Mouse (Mus musculus) MEL (cell line): ENCODE results near the gene Zfp74. TPM values are rescaled to one million over a fixed set of nuclear protein-coding genes. Genes with fewer than 3 reads are reported as not detected.

Experiments used
- DNase-seq: peaks from one replicate; pipeline ENCODE4 v3.0.0; 2011; ENCODE audit warnings: low read depth, low spot score
- H3K27ac ChIP-seq: 2 replicates; pipeline ENCODE4 v1.5.1; 2012; ENCODE audit warnings: low read depth, mild to moderate bottlenecking, control low read depth, low read length, moderate library complexity; ENCODE audit not compliant: control insufficient read depth
- H3K27me3 ChIP-seq, 2 experiments: fragments of 150-350 bp in 1 of 2; sonication (generic) in 1 of 2; 2 replicates each; pipeline ENCODE4 v1.6.1; 2012; ENCODE audit warnings: low read length in 2 of 2, mild to moderate bottlenecking in 2 of 2, improper control_type of control experiment in 1 of 2, moderate library complexity in 1 of 2; ENCODE audit not compliant: insufficient read depth in 2 of 2, control insufficient read depth in 1 of 2
- H3K36me3 ChIP-seq, 2 experiments: 2 replicates each; pipeline ENCODE4 v1.6.1; 2012 to 2014; ENCODE audit warnings: low read length in 2 of 2, improper control_type of control experiment in 1 of 2, inconsistent platforms in 1 of 2, mild to moderate bottlenecking in 1 of 2; ENCODE audit not compliant: insufficient read depth in 2 of 2, control insufficient read depth in 1 of 2
- H3K4me1 ChIP-seq, 2 experiments: fragments of 150-350 bp in 1 of 2; sonication (generic) in 1 of 2; 2 replicates each; pipeline ENCODE4 v1.6.1; 2012; ENCODE audit warnings: low read length in 2 of 2, improper control_type of control experiment in 1 of 2, mild to moderate bottlenecking in 1 of 2; ENCODE audit not compliant: insufficient read depth in 2 of 2, control insufficient read depth in 1 of 2
- H3K4me3 ChIP-seq, 2 experiments: fragments of 150-350 bp in 1 of 2; sonication (generic) in 1 of 2; 2 replicates each; pipeline ENCODE4 v1.5.1; 2012; ENCODE audit warnings: low read depth in 2 of 2, low read length in 2 of 2, mild to moderate bottlenecking in 2 of 2, moderate library complexity in 2 of 2, control low read depth in 1 of 2, improper control_type of control experiment in 1 of 2; ENCODE audit not compliant: control insufficient read depth in 1 of 2, insufficient read depth in 1 of 2
- H3K79me2 ChIP-seq: 2 replicates; pipeline ENCODE4 v1.6.1; 2012; ENCODE audit warnings: mild to moderate bottlenecking, low read length, moderate library complexity; ENCODE audit not compliant: control insufficient read depth, poor library complexity, insufficient read depth
- H3K9ac ChIP-seq: 2 replicates; pipeline ENCODE4 v1.6.1; 2012; ENCODE audit warnings: low read depth, mild to moderate bottlenecking, control low read depth, low read length, moderate library complexity; ENCODE audit not compliant: control insufficient read depth, poor library complexity, severe bottlenecking
- H3K9me3 ChIP-seq: fragments of 150-350 bp; sonication (generic); replicated peaks from 2 replicates; pipeline ENCODE4 v1.6.1; 2012; ENCODE audit warnings: mild to moderate bottlenecking, low read length, improper control_type of control experiment, moderate library complexity; ENCODE audit not compliant: insufficient read depth
- CHD1 ChIP-seq: IDR thresholded peaks from 2 replicates; pipeline ENCODE4 v1.6.1; 2012; ENCODE audit warnings: low read depth, mild to moderate bottlenecking, inconsistent platforms, low read length, improper control_type of control experiment
- E2F4 ChIP-seq: IDR thresholded peaks from 2 replicates; pipeline ENCODE4 v1.6.1; 2011; ENCODE audit warnings: low read depth, low read length, improper control_type of control experiment, borderline replicate concordance
- ELF1 ChIP-seq: IDR thresholded peaks from 2 replicates; pipeline ENCODE4 v1.6.1; 2014; ENCODE audit warnings: low read depth, mild to moderate bottlenecking, inconsistent platforms, low read length, improper control_type of control experiment, moderate library complexity
- ETS1 ChIP-seq: IDR thresholded peaks from 2 replicates; pipeline ENCODE4 v1.6.1; 2012; ENCODE audit warnings: low read depth, mild to moderate bottlenecking, inconsistent platforms, low read length, improper control_type of control experiment, moderate library complexity
- GABPA ChIP-seq: IDR thresholded peaks from 2 replicates; pipeline ENCODE4 v1.6.1; 2012; ENCODE audit warnings: low read depth, mild to moderate bottlenecking, inconsistent platforms, low read length, improper control_type of control experiment, moderate library complexity
- GATA1 ChIP-seq: IDR thresholded peaks from 2 replicates; pipeline ENCODE4 v1.6.1; 2011; ENCODE audit warnings: low read depth, low read length, improper control_type of control experiment
- HCFC1 ChIP-seq: IDR thresholded peaks from 2 replicates; pipeline ENCODE4 v1.6.1; 2012; ENCODE audit warnings: low read depth, mild to moderate bottlenecking, inconsistent platforms, low read length, improper control_type of control experiment, moderate library complexity
- MAFK ChIP-seq: IDR thresholded peaks from 2 replicates; pipeline ENCODE4 v1.6.1; 2011; ENCODE audit warnings: low read depth, mild to moderate bottlenecking, low read length, improper control_type of control experiment, borderline replicate concordance
- MAX ChIP-seq: IDR thresholded peaks from 2 replicates; pipeline ENCODE4 v1.6.1; 2011; ENCODE audit warnings: low read length, improper control_type of control experiment
- MYB ChIP-seq: IDR thresholded peaks from 2 replicates; pipeline ENCODE4 v1.6.1; 2011; ENCODE audit warnings: mild to moderate bottlenecking, low read depth, low read length, improper control_type of control experiment
- NELFE ChIP-seq: IDR thresholded peaks from 2 replicates; pipeline ENCODE4 v1.6.1; 2011; ENCODE audit warnings: low read depth, low read length, improper control_type of control experiment
- NRF1 ChIP-seq: IDR thresholded peaks from 2 replicates; pipeline ENCODE4 v1.6.1; 2014; ENCODE audit warnings: low read depth, mild to moderate bottlenecking, inconsistent platforms, low read length, improper control_type of control experiment, moderate library complexity; ENCODE audit not compliant: poor library complexity, insufficient read depth, severe bottlenecking
- POLR2AphosphoS2 ChIP-seq: IDR thresholded peaks from 2 replicates; pipeline ENCODE4 v1.6.1; 2011; ENCODE audit warnings: low read length, improper control_type of control experiment
- POLR2AphosphoS5 ChIP-seq: IDR thresholded peaks from 2 replicates; pipeline ENCODE4 v1.6.1; 2012; ENCODE audit warnings: low read depth, borderline replicate concordance, mild to moderate bottlenecking, inconsistent platforms, low read length, moderate library complexity, mixed read lengths
- RAD21 ChIP-seq: IDR thresholded peaks from 2 replicates; pipeline ENCODE4 v1.6.1; 2011; ENCODE audit warnings: mild to moderate bottlenecking, low read depth, low read length, improper control_type of control experiment
- SMC3 ChIP-seq: IDR thresholded peaks from 2 replicates; pipeline ENCODE4 v1.6.1; 2011; ENCODE audit warnings: low read depth, low read length, improper control_type of control experiment
- USF2 ChIP-seq, 2 experiments: IDR thresholded peaks; 2 replicates each; pipeline ENCODE4 v1.6.1; 2011 to 2012; ENCODE audit warnings: improper control_type of control experiment in 2 of 2, low read length in 2 of 2, borderline replicate concordance in 1 of 2, inconsistent platforms in 1 of 2, low read depth in 1 of 2, mild to moderate bottlenecking in 1 of 2; ENCODE audit not compliant: insufficient read depth in 1 of 2
- ZC3H11A ChIP-seq: IDR thresholded peaks from 2 replicates; pipeline ENCODE4 v1.6.1; 2012; ENCODE audit warnings: low read depth, mild to moderate bottlenecking, inconsistent platforms, low read length, improper control_type of control experiment
- ZKSCAN1 ChIP-seq: IDR thresholded peaks from 2 replicates; pipeline ENCODE4 v1.6.1; 2012; ENCODE audit warnings: low read depth, mild to moderate bottlenecking, inconsistent platforms, low read length, improper control_type of control experiment, moderate library complexity
- ZMIZ1 ChIP-seq: IDR thresholded peaks from 2 replicates; pipeline ENCODE4 v1.6.1; 2012; ENCODE audit warnings: low read depth, mild to moderate bottlenecking, inconsistent platforms, low read length, improper control_type of control experiment, moderate library complexity
- ZNF384 ChIP-seq: IDR thresholded peaks from 2 replicates; pipeline ENCODE4 v1.6.1; 2012; ENCODE audit warnings: low read depth, mild to moderate bottlenecking, inconsistent platforms, low read length, improper control_type of control experiment
- polyA plus RNA-seq, 2 experiments: library from polyadenylated mRNA; stranded (reverse) in 1 of 2; unstranded in 1 of 2; fragments of >175 nt in 1 of 2; fragments of >200 nt in 1 of 2; gene quantifications; 2 replicates each; pipeline versions ENCODE4 v1.2.1 to v1.2.4; 2012; ENCODE audit warnings: low replicate concordance in 2 of 2, low read depth in 1 of 2; ENCODE audit not compliant: insufficient read length in 2 of 2, insufficient read depth in 1 of 2, missing spikeins in 1 of 2
- total RNA-seq: library from RNA; depleted of rRNA; stranded (reverse); fragments of 300-350 nt; gene quantifications from 2 replicates; pipeline ENCODE4 v1.2.3, GENCODE M21; 2012

Gene Zfp74
- total and polyA plus RNA-seq, 3 experiments, result 4.8 to 9.4 TPM; not detected in 1

GRCm38 (mm10) chr7:29944201-29944600 lies 9.7 kb downstream of the Zfp74 start:
- Histone ChIP-seq H3K79me2 (no peaks in the 10 kb centered on the region), H3K9me3 (no peaks in the 10 kb centered on the region), H3K9ac (no peak overlapping the region), H3K36me3 (no peaks in the 10 kb centered on the region), H3K27ac (no peak overlapping the region), H3K27me3 (no peaks in the 10 kb centered on the region), H3K4me1 (no peaks in the 10 kb centered on the region), H3K4me3 (no peak overlapping the region)
- TF ChIP-seq RAD21, result no peak
- no peak for TF ChIP-seq GABPA
- no peak for TF ChIP-seq POLR2AphosphoS5
- no peak for TF ChIP-seq ELF1
- TF ChIP-seq NELFE, result no peak
- TF ChIP-seq GATA1, result no peak
- no peak for DNase-seq

- Histone ChIP-seq H3K9ac (no peak overlapping the region), H3K27ac (no peak overlapping the region), H3K27me3 (no peaks in the 10 kb centered on the region), H3K79me2 (no peaks in the 10 kb centered on the region), H3K36me3 (no peaks in the 10 kb centered on the region), H3K4me1 (no peaks in the 10 kb centered on the region), H3K4me3 (no peak overlapping the region), H3K9me3 (no peaks in the 10 kb centered on the region)
- no peak for TF ChIP-seq ZKSCAN1
- TF ChIP-seq E2F4, result no peak
- TF ChIP-seq ZMIZ1, result no peak
- no peak for TF ChIP-seq MAX
- TF ChIP-seq ETS1, result no peak
- TF ChIP-seq CHD1, result no peak
- TF ChIP-seq HCFC1, result no peak
- no peak for TF ChIP-seq NELFE
- TF ChIP-seq SMC3, result no peak
- TF ChIP-seq ZNF384, result no peak
- TF ChIP-seq POLR2AphosphoS2, result no peak
- TF ChIP-seq USF2 (IDR thresholded peaks at IDR 0.05; ENCODE audit: borderline replicate concordance in 1 of 2, insufficient read depth in 1 of 2, low read depth in 1 of 2, low read length in 2 of 2), result no peak
- TF ChIP-seq MYB, result no peak
- TF ChIP-seq NRF1, result no peak
- TF ChIP-seq ZC3H11A, result no peak
- TF ChIP-seq MAFK, result no peak
- DNase-seq, result no peak
Measured at GRCm38 (mm10) chr7:29943720-29944119, 10.2 kb downstream of the Zfp74 start.
